Mouse (Mus musculus) kidney, adult 2 months (tissue): Measurements from ENCODE around the gene Rnf151.
"Not testable (repeated sequence)": the region's sequence is repeated elsewhere in the genome, so short reads cannot be mapped to it uniquely, and the experiment has no call there.

Source experiments
- CTCF ChIP-seq: fragments of 200-500 bp; conservative IDR thresholded peaks from 2 replicates; pipeline ENCODE4 v1.5.1; 2011; ENCODE audit warnings: low read depth, mild to moderate bottlenecking, control low read depth, low read length, moderate library complexity, mixed read lengths; ENCODE audit not compliant: insufficient read depth, insufficient read length
- POLR2A ChIP-seq: fragments of 200-500 bp; IDR thresholded peaks from one replicate; pipeline ENCODE4 v1.6.1; 2011; ENCODE audit warnings: low read depth, low read length, control low read depth

DNA sequence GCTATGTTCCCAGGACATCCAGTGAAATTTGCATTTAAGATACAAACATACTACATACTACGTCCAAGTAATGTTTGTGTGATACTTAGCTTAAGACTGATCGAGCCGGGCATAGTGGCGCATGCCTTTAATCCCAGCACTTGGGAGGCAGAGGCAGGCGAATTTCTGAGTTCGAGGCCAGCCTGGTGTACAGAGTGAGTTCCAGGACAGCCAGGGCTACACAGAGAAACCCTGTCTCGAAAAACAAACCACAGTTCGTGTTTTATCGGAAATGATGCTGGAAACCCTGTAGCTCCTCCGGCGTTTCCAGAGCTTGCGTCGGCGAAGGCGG, 48.7 kb downstream of the Rnf151 start:
- TF ChIP-seq POLR2A, CTCF: not testable (repeated sequence)
